Mouse (Mus musculus) ES-E14 (cell line): ENCODE data around the gene Sfta2. TPM values are rescaled to one million over a fixed set of nuclear protein-coding genes. Genes with fewer than 3 reads are reported as not detected.

ENCODE experiments used
- DNase-seq: peaks from one replicate; pipeline ENCODE4 v3.0.0-alpha.2; 2013; ENCODE audit warnings: low read depth, low spot score
- H3K27ac ChIP-seq: 2 replicates; pipeline ENCODE4 v1.5.1; 2012; ENCODE audit warnings: low read depth, mild to moderate bottlenecking, low read length, moderate library complexity, mixed read lengths; ENCODE audit not compliant: poor library complexity, insufficient read depth, severe bottlenecking
- H3K36me3 ChIP-seq: 2 replicates; pipeline ENCODE4 v1.6.1; 2012; ENCODE audit warnings: mild to moderate bottlenecking, low read length, moderate library complexity, mixed read lengths; ENCODE audit not compliant: control insufficient read depth, poor library complexity, insufficient read depth, severe bottlenecking
- H3K4me1 ChIP-seq, 2 experiments: fragments of 150-350 bp in 1 of 2; sonication (generic) in 1 of 2; 2 replicates each; pipeline ENCODE4 v1.6.1; 2012; ENCODE audit warnings: low read length in 2 of 2, mild to moderate bottlenecking in 1 of 2, mixed read lengths in 1 of 2; ENCODE audit not compliant: control insufficient read depth in 2 of 2, insufficient read depth in 2 of 2, poor library complexity in 1 of 2
- H3K4me3 ChIP-seq, 2 experiments: fragments of 150-350 bp in 1 of 2; sonication (generic) in 1 of 2; 2 replicates each; pipeline ENCODE4 v1.5.1; 2012; ENCODE audit warnings: low read length in 2 of 2, low read depth in 1 of 2, mild to moderate bottlenecking in 1 of 2, mixed read lengths in 1 of 2; ENCODE audit not compliant: insufficient read depth in 1 of 2, poor library complexity in 1 of 2, severe bottlenecking in 1 of 2
- H3K9ac ChIP-seq: 2 replicates; pipeline ENCODE4 v1.6.1; 2012; ENCODE audit warnings: low read depth, mild to moderate bottlenecking, low read length, mixed read lengths; ENCODE audit not compliant: poor library complexity, insufficient read depth, severe bottlenecking
- H3K9me3 ChIP-seq: fragments of 150-350 bp; sonication (generic); 2 replicates; pipeline ENCODE4 v1.6.1; 2012; ENCODE audit warnings: low read depth, mild to moderate bottlenecking, low read length; ENCODE audit not compliant: control insufficient read depth, insufficient read depth
- CHD2 ChIP-seq: IDR thresholded peaks from 2 replicates; pipeline ENCODE4 v1.6.1; 2014; ENCODE audit warnings: mild to moderate bottlenecking, low read depth, low read length, inconsistent platforms
- HCFC1 ChIP-seq: IDR thresholded peaks from 2 replicates; pipeline ENCODE4 v1.6.1; 2012; ENCODE audit warnings: low read length, inconsistent platforms, borderline replicate concordance; ENCODE audit not compliant: insufficient read depth
- MAFK ChIP-seq: IDR thresholded peaks from 2 replicates; pipeline ENCODE4 v1.6.1; 2014; ENCODE audit warnings: mild to moderate bottlenecking, low read depth, low read length, inconsistent platforms; ENCODE audit not compliant: insufficient read depth
- ZC3H11A ChIP-seq: IDR thresholded peaks from 2 replicates; pipeline ENCODE4 v1.6.1; 2012; ENCODE audit warnings: low read depth, mild to moderate bottlenecking, inconsistent platforms, low read length, borderline replicate concordance
- ZNF384 ChIP-seq: IDR thresholded peaks from 2 replicates; pipeline ENCODE4 v1.6.1; 2012; ENCODE audit warnings: low read depth, low read length, inconsistent platforms
- in situ Hi-C, 2 experiments: fragments of 600-800 bp; cut with MboI; formaldehyde crosslinking; loops; one replicate each; pipeline ENCODE4 v1.15.1; 2025; ENCODE audit warnings: low sequenced_read_pairs in 2 of 2, inconsistent platforms in 1 of 2; ENCODE audit not compliant: unreplicated experiment in 2 of 2
- total RNA-seq: library from RNA; depleted of rRNA; stranded (reverse); fragments of 300-350 nt; gene quantifications from 2 replicates; pipeline ENCODE4 v1.2.3, GENCODE M21; 2012

The Sfta2 gene
- total RNA-seq, 1 experiment: not detected

DNA sequence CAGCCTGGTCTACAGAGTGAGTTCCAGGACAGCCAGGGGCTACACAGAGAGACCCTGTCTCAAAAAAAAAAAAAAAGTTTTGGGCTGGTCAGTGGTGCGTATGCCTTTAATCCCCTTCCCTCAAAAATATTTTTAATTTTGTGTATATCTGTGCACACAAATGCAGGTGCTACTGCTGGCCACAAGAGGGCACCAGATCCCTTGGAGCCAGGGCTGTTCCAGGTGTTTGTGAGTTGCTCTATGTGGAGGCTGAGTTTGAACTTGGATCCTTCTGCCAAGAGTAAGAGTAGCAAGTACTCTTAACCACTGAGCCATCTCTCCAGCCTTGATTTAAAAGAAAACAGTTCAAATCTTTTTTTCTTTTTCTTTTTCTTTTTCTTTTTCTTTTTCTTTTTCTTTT is 18.4 kb upstream of the Sfta2 start:
- TF ChIP-seq HCFC1 (no peak), ZC3H11A (peak; percentile 36; the same call in 1 of the 2 replicates), ZNF384 (no peak)
- Histone ChIP-seq H3K4me3 (no peak overlapping the region), H3K4me1 (no peaks in the 10 kb centered on the region; a peak in 1 of 4 replicates), H3K27ac (no peak overlapping the region), H3K9me3 (no peaks in the 10 kb centered on the region), H3K9ac (no peak overlapping the region), H3K36me3 (no peaks in the 10 kb centered on the region)
- no peak for DNase-seq
- in situ Hi-C loops: no loop called here

DNA sequence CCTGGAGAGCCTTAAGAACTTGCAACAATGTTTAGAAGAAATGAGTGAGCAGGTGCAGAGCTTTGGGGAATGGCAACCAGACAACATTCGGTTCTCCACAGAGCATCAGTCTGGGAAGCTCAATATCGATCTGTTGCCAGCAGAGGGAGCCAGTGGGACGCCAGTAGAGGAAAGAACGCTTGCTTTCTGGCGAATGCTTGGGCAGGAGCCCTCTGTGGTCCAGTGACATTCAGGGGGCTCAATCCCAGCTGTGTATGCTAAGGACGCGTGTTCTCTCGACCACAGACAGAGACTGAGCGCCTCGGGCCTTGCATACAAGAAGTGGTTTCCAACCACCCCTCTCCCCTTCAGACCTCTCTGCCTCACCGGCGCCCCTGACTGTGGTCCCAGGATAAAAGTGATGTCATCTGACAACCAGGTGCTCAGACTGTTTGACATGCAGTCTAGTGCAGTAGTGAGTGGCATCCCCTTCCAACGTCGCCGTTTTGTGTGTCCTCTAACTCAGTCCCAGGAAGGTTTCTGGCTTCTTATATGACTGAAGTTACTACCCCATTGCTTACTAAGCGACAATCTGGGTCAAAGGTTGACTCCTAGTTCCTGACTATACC is 16.9 kb upstream of the Sfta2 start:
- no peaks in the 10 kb centered on the region for H3K36me3 ChIP-seq
- H3K9me3 ChIP-seq: no peaks in the 10 kb centered on the region
- no peak for TF ChIP-seq ZC3H11A
- no peak for TF ChIP-seq ZNF384
- no peak for TF ChIP-seq HCFC1
- TF ChIP-seq MAFK: no peak
- TF ChIP-seq CHD2: no peak
- no peaks in the 10 kb centered on the region; a peak in 1 of 4 replicates for H3K4me1 ChIP-seq
- in situ Hi-C loops: no loop called here
- no peak overlapping the region for H3K9ac ChIP-seq
- DNase-seq: peak; percentile 86
- H3K27ac ChIP-seq: no peak overlapping the region
- H3K4me3 ChIP-seq: no peak overlapping the region

DNA sequence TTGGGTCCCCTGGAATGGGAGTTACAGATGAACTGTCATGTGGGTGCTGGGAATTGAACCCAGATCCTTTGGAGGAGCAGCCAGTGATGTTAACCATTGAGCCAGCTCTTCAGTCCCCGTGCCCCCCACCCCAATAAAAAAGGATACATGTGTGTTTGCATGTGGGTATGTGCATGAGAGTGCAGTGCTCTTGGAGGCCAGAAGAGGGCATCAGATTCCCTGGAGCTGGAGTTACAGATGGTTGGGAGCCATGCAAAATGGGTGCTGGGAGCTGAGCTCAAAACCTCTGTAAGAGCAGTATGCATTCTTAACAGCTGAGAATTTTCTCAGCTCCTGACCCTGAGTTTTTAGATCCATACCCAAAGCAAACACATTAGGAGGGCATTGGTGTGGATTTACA is 14.1 kb upstream of the Sfta2 start:
- Histone ChIP-seq H3K9ac (no peak overlapping the region), H3K36me3 (no peaks in the 10 kb centered on the region), H3K27ac (no peak overlapping the region), H3K9me3 (no peaks in the 10 kb centered on the region), H3K4me1 (peaks cover under 1 to 12% of the 10 kb centered on the region in 2 experiments; a peak in 2 of 4 replicates), H3K4me3 (no peak overlapping the region)
- in situ Hi-C loops: no loop called here
- no peak for DNase-seq
- no peak for TF ChIP-seq ZC3H11A
- no peak for TF ChIP-seq ZNF384
- no peak for TF ChIP-seq HCFC1
- TF ChIP-seq CHD2: no peak
- TF ChIP-seq MAFK: no peak

DNA sequence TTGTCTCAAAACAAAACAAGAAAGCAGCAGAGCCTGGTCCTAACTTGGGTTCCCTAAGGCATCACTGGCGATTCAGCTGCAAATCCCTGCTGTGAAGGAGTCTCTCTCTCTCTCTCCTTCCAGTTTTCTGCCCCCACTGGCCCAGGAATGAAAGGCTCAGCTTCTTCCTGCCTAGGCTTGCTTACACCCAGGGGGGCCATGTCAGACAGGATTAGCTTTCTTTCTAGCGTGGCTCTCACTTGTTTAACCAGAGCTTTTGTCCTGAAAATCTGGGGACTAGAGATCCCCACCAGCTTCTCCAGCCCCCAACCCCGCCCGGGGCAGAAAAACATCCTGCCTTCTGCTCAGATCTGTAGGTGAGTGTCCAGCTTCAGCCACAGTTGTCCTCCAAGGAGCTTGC is 13.0 kb upstream of the Sfta2 start:
- Histone ChIP-seq H3K9ac (no peak overlapping the region), H3K4me3 (no peak overlapping the region), H3K36me3 (no peaks in the 10 kb centered on the region), H3K4me1 (peaks cover 5 to 14% of the 10 kb centered on the region in 2 experiments; a peak in 3 of 4 replicates), H3K27ac (no peak overlapping the region; the same call in 1 of the 2 replicates), H3K9me3 (no peaks in the 10 kb centered on the region)
- DNase-seq: no peak
- TF ChIP-seq MAFK: no peak
- TF ChIP-seq ZC3H11A: no peak
- TF ChIP-seq ZNF384: no peak
- no peak for TF ChIP-seq HCFC1
- no peak for TF ChIP-seq CHD2
- in situ Hi-C loops: no loop called here
